Mouse (Mus musculus): ENCODE data around the gene Dhcr7.

GRCm38 (mm10) chr7:143821241-143821640 lies 1.7 kb upstream of the Dhcr7 start:
- TF ChIP-seq TCF12 (IDR thresholded peaks at IDR 0.05; ENCODE audit: insufficient read depth, poor library complexity, severe bottlenecking) = no peak
- no peak for TF ChIP-seq REST (IDR thresholded peaks at IDR 0.05; ENCODE audit: insufficient read depth, insufficient read length)
- no peak for TF ChIP-seq POLR2A (IDR thresholded peaks at IDR 0.05; ENCODE audit: insufficient read length, low read depth)

All from myocyte (in vitro differentiated cells).